Mouse (Mus musculus) forebrain, embryonic 14.5 days (tissue): ENCODE measurements around the gene Cyb5d2. TPM values are rescaled to one million over a fixed set of nuclear protein-coding genes. Genes with fewer than 3 reads are reported as not detected.

ENCODE experiments used
- ATAC-seq: fragments of 200-750 bp; cut with Nextera tagmentation; 2 replicates; pipeline ENCODE4 v1.8.0; 2017; ENCODE audit warnings: mild to moderate bottlenecking, moderate library complexity
- DNase-seq: peaks from one replicate; pipeline ENCODE4 v3.0.0-alpha.2; 2015; ENCODE audit warnings: low spot score
- H3K27ac ChIP-seq: fragments of 300-500 bp; sonication (generic); 2 replicates; pipeline ENCODE4 v1.5.1; 2014; ENCODE audit warnings: low read depth, mild to moderate bottlenecking, control low read depth, low read length, moderate library complexity
- H3K27me3 ChIP-seq: fragments of 300-500 bp; sonication (generic); replicated peaks from 2 replicates; pipeline ENCODE4 v1.6.1; 2014; ENCODE audit warnings: low read length, control low read depth, mixed read lengths; ENCODE audit not compliant: control insufficient read depth, insufficient read depth
- H3K36me3 ChIP-seq: fragments of 300-500 bp; sonication (generic); 2 replicates; pipeline ENCODE4 v1.6.1; 2014; ENCODE audit warnings: low read length, control low read depth; ENCODE audit not compliant: control insufficient read depth, insufficient read depth
- H3K4me1 ChIP-seq: fragments of 300-500 bp; sonication (generic); 2 replicates; pipeline ENCODE4 v1.6.1; 2014; ENCODE audit warnings: antibody characterized with exemption, low read length, control low read depth; ENCODE audit not compliant: control insufficient read depth, insufficient read depth
- H3K4me2 ChIP-seq: fragments of 300-500 bp; sonication (generic); 2 replicates; pipeline ENCODE4 v1.6.1; 2014; ENCODE audit warnings: mild to moderate bottlenecking, control low read depth, low read length
- H3K4me3 ChIP-seq: fragments of 300-500 bp; sonication (generic); 2 replicates; pipeline ENCODE4 v1.5.1; 2014; ENCODE audit warnings: low read depth, low read length, control low read depth
- H3K9ac ChIP-seq: fragments of 300-500 bp; sonication (generic); 2 replicates; pipeline ENCODE4 v1.6.1; 2014; ENCODE audit warnings: mild to moderate bottlenecking, low read length, control low read depth, moderate library complexity
- H3K9me3 ChIP-seq: fragments of 300-500 bp; sonication (generic); replicated peaks from 2 replicates; pipeline ENCODE4 v1.6.1; 2016; ENCODE audit warnings: low read length, control low read depth, mixed read lengths; ENCODE audit not compliant: control insufficient read depth
- WGBS: fragments of 180-500 bp; shearing (Covaris S2); extraction: QIAGEN DNeasy Blood & Tissue Kit; methylation state at CpG from one replicate; pipeline ENCODE4 v1.1.7; 2014; 5-methylcytosine and 5-hydroxymethylcytosine counted together
- polyA plus RNA-seq: library from polyadenylated mRNA; unstranded; fragments of >200 nt; fragmentation: Nextera tagmentation; extraction: Ambion mirVana; gene quantifications from 2 replicates; pipeline ENCODE4 v1.2.1, GENCODE M21; 2014

Cyb5d2 gene
- polyA plus RNA-seq, 1 experiment from 2014 or later: 4.4 TPM

GRCm38 (mm10) chr11:72736320-72736719 is 59.6 kb downstream of the Cyb5d2 start:
- Histone ChIP-seq H3K36me3 (peaks cover 65% of the 10 kb centered on the region), H3K4me2 (no peak overlapping the region), H3K9ac (no peak overlapping the region), H3K4me1 (no peaks in the 10 kb centered on the region), H3K27me3 (no peaks in the 10 kb centered on the region), H3K9me3 (no peaks in the 10 kb centered on the region), H3K27ac (no peak overlapping the region), H3K4me3 (no peak overlapping the region)
- ATAC-seq: no peak
- 61% methylated on average over 1 of the region's 1 CpGs for WGBS
- DNase-seq: no peak

- no peaks in the 10 kb centered on the region for H3K9me3 ChIP-seq
- H3K27ac ChIP-seq: no peak overlapping the region
- no peak overlapping the region for H3K9ac ChIP-seq
- H3K4me1 ChIP-seq: no peaks in the 10 kb centered on the region
- peaks cover 66% of the 10 kb centered on the region for H3K36me3 ChIP-seq
- 71% methylated on average over 2 of the region's 2 CpGs for WGBS
- no peak overlapping the region for H3K4me3 ChIP-seq
- ATAC-seq (no peak), DNase-seq (no peak)
- no peaks in the 10 kb centered on the region for H3K27me3 ChIP-seq
- H3K4me2 ChIP-seq: no peak overlapping the region
These were observed 60.5 kb downstream of the Cyb5d2 start for GRCm38 (mm10) chr11:72735519-72735860.

DNA sequence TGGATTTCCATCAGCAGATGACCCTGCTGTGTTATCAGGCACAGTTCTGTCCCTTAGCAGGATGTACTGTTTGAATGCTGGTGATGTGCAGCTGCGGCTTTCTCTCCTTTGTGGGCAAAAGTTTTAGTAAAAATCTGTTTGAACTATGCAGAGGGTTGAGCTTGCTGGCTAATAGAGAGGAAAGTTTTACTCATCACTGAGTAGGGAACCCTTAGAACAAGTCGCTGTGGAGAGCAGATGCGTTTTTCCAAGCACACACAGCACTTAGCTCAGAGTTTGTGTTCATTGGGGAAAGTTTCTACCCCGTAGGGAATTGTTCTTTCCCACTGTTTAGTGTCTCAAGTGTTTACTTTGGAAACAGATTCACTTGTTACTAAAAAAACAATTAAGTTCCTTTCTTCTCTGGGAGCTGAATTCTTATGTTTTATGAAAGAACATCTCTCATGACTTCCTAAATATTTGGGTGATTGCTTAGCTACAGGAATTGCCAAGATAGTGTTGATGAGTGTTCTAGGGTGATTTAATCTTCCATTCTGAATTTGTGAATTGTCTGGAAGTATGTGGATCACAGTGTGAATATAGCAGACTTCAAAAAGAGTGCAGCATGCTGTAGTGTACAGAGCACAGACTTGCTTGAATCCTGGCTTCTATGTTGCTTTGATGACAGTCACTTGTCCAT is 61.0 kb downstream of the Cyb5d2 start:
- WGBS: 85% methylated on average over 4 of the region's 4 CpGs

DNA sequence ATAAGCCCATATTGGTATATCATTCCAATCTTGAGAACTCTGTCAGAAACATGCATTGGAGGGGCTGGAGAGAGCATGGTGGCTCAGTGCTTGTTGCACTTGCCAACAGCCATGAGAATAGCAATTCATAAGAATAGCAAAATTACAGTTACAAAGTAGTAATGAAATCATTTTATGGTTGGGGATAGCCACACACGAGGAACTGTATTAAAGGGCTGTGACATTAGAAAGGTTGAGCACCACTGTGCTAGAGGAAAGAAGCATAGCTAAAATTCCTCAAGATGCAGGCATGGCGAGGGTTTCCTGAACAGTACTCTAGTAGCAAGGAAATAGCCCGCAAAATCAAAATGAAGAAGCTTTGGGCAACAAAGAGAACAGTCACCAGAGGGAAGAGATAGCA is 62.2 kb downstream of the Cyb5d2 start:
- 90% methylated on average over 3 of the region's 3 CpGs for WGBS
- peaks cover 65% of the 10 kb centered on the region for H3K36me3 ChIP-seq
- no peak overlapping the region for H3K9ac ChIP-seq
- ATAC-seq (no peak), DNase-seq (no peak)
- no peak overlapping the region for H3K4me3 ChIP-seq
- no peak overlapping the region for H3K4me2 ChIP-seq
- no peaks in the 10 kb centered on the region for H3K27me3 ChIP-seq
- H3K9me3 ChIP-seq: no peaks in the 10 kb centered on the region
- H3K4me1 ChIP-seq: no peaks in the 10 kb centered on the region
- no peak overlapping the region for H3K27ac ChIP-seq

More for the DNA sequence above, 61.0 kb downstream of the Cyb5d2 start:
- H3K4me1 ChIP-seq: no peaks in the 10 kb centered on the region
- no peaks in the 10 kb centered on the region for H3K9me3 ChIP-seq
- no peak overlapping the region for H3K27ac ChIP-seq
- peaks cover 65% of the 10 kb centered on the region for H3K36me3 ChIP-seq
- H3K4me2 ChIP-seq: no peak overlapping the region
- no peak for ATAC-seq
- H3K4me3 ChIP-seq: no peak overlapping the region
- DNase-seq: no peak
- no peak overlapping the region for H3K9ac ChIP-seq
- no peaks in the 10 kb centered on the region for H3K27me3 ChIP-seq

Other genes starting within 250 kb of the Cyb5d2 start
- 0.10 and 0.16 TPM in 2 replicates for gene Spns3, start 245.6 kb downstream of the Cyb5d2 start, polyA plus RNA-seq
- gene Ube2g1, start 188.9 kb downstream of the Cyb5d2 start, polyA plus RNA-seq: 100 and 120 TPM in 2 replicates
- 27.1 and 32.3 TPM in 2 replicates for gene Ankfy1, start 106.1 kb downstream of the Cyb5d2 start, polyA plus RNA-seq
- 9.9 and 12.9 TPM in 2 replicates for gene Zzef1, start 84 bp upstream of the Cyb5d2 start, polyA plus RNA-seq
- 0.43 and 0.74 TPM in 2 replicates for gene Atp2a3, start 165.0 kb upstream of the Cyb5d2 start, polyA plus RNA-seq
- gene P2rx1, start 203.0 kb upstream of the Cyb5d2 start, polyA plus RNA-seq: 0.53 and 0.57 TPM in 2 replicates
- 8.0 and 10.8 TPM in 2 replicates for gene Camkk1, start 222.9 kb upstream of the Cyb5d2 start, polyA plus RNA-seq